Mouse (Mus musculus) lung, postnatal 0 days (tissue): ENCODE measurements around the gene Depdc5. TPM values are rescaled to one million over a fixed set of nuclear protein-coding genes. Genes with fewer than 3 reads are reported as not detected.

ENCODE experiments used
- ATAC-seq: fragments of 200-750 bp; cut with Nextera tagmentation; 2 replicates; pipeline ENCODE4 v1.8.0; 2017; ENCODE audit warnings: moderate library complexity
- DNase-seq: peaks from one replicate; pipeline ENCODE4 v3.0.0-alpha.2; 2016; ENCODE audit warnings: low spot score
- H3K27ac ChIP-seq: fragments of 300-500 bp; sonication (generic); 2 replicates; pipeline ENCODE4 v1.5.1; 2014; ENCODE audit warnings: antibody characterized with exemption, mild to moderate bottlenecking, low read length, mixed read lengths
- H3K27me3 ChIP-seq: fragments of 300-500 bp; sonication (generic); replicated peaks from 2 replicates; pipeline ENCODE4 v1.6.1; 2014; ENCODE audit warnings: low read length, mixed read lengths; ENCODE audit not compliant: insufficient read depth
- H3K36me3 ChIP-seq: fragments of 300-500 bp; sonication (generic); 2 replicates; pipeline ENCODE4 v1.6.1; 2014; ENCODE audit warnings: low read length, mixed read lengths; ENCODE audit not compliant: insufficient read depth
- H3K4me1 ChIP-seq: fragments of 300-500 bp; sonication (generic); 2 replicates; pipeline ENCODE4 v1.6.1; 2014; ENCODE audit warnings: antibody characterized with exemption, low read depth, low read length, mixed read lengths; ENCODE audit not compliant: insufficient read depth
- H3K4me2 ChIP-seq: fragments of 300-500 bp; sonication (generic); replicated peaks from 2 replicates; pipeline ENCODE4 v1.6.1; 2014; ENCODE audit warnings: low read depth, mild to moderate bottlenecking, low read length, moderate library complexity, mixed read lengths
- H3K4me3 ChIP-seq: fragments of 300-500 bp; sonication (generic); 2 replicates; pipeline ENCODE4 v1.5.1; 2014; ENCODE audit warnings: low read depth, low read length
- H3K9ac ChIP-seq: fragments of 300-500 bp; sonication (generic); replicated peaks from 2 replicates; pipeline ENCODE4 v1.6.1; 2014; ENCODE audit warnings: low read depth, mild to moderate bottlenecking
- H3K9me3 ChIP-seq: fragments of 300-500 bp; sonication (generic); 2 replicates; pipeline ENCODE4 v1.6.1; 2016; ENCODE audit warnings: low read length, mixed read lengths
- CTCF ChIP-seq: IDR thresholded peaks from 2 replicates; pipeline ENCODE4 v1.5.1; 2016; ENCODE audit warnings: antibody characterized with exemption, mild to moderate bottlenecking
- EP300 ChIP-seq: IDR thresholded peaks from 2 replicates; pipeline ENCODE4 v1.6.1; 2016; ENCODE audit warnings: antibody characterized with exemption, mild to moderate bottlenecking, control low read depth
- WGBS: fragments of 180-500 bp; shearing (Covaris S2); extraction: QIAGEN DNeasy Blood & Tissue Kit; methylation state at CpG from one replicate; pipeline ENCODE4 v1.1.7; 2014; 5-methylcytosine and 5-hydroxymethylcytosine counted together
- polyA plus RNA-seq: library from polyadenylated mRNA; unstranded; fragments of >200 nt; fragmentation: Nextera tagmentation; extraction: Ambion mirVana; gene quantifications from 2 replicates; pipeline ENCODE4 v1.2.1, GENCODE M21; 2015

The Depdc5 gene
- polyA plus RNA-seq, 1 experiment from 2014 or later: 7.3 TPM

- peaks cover 43% of the 10 kb centered on the region for H3K36me3 ChIP-seq
- ATAC-seq: no peak
- H3K4me1 ChIP-seq: no peaks in the 10 kb centered on the region
- no peak overlapping the region for H3K4me3 ChIP-seq
- H3K4me2 ChIP-seq: no peak overlapping the region
- DNase-seq: peak; percentile 6
- 64% methylated on average over 2 of the region's 2 CpGs for WGBS
- H3K9me3 ChIP-seq: no peaks in the 10 kb centered on the region
- no peak overlapping the region for H3K9ac ChIP-seq
- H3K27me3 ChIP-seq: no peaks in the 10 kb centered on the region
- TF ChIP-seq EP300: no peak
- H3K27ac ChIP-seq: no peak overlapping the region
Observed at GRCm38 (mm10) chr5:32930761-32931160, 67.3 kb downstream of the Depdc5 start.

- no peaks in the 10 kb centered on the region for H3K4me1 ChIP-seq
- peak; percentile 9 for DNase-seq
- H3K27ac ChIP-seq: no peak overlapping the region
- H3K4me3 ChIP-seq: no peak overlapping the region
- no peak overlapping the region for H3K9ac ChIP-seq
- H3K4me2 ChIP-seq: no peak overlapping the region
- peaks cover 40% of the 10 kb centered on the region; the same call in 1 of the 2 replicates for H3K36me3 ChIP-seq
- no peaks in the 10 kb centered on the region for H3K27me3 ChIP-seq
- H3K9me3 ChIP-seq: no peaks in the 10 kb centered on the region
- 59% methylated on average over 2 of the region's 2 CpGs for WGBS
- ATAC-seq: no peak
- TF ChIP-seq EP300: no peak
- TF ChIP-seq CTCF: peak; percentile 59
Observed at GRCm38 (mm10) chr5:32934654-32935053, 71.2 kb downstream of the Depdc5 start.

DNA sequence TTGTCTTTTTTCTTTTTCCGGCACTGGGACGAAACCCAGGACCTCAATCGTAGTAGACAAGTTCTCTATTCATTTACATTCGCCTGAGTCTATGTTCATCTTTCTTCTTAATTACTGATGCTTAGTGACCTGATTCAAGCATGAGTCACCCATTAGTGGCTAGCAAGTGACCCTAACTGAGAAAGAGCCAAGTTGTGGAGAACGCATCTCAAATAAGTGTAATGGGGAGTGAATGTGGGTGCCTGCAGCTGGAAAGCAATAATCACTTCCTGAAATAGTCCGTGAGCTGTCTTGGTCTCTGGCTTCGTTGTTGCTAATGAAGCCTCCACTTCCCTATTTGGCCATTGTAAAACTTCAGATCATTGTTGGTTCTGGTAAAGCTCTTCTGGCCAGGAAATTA, 77.1 kb downstream of the Depdc5 start:
- no peaks in the 10 kb centered on the region for H3K4me1 ChIP-seq
- 93% methylated on average over 7 of the region's 7 CpGs for WGBS
- no peak for TF ChIP-seq EP300
- TF ChIP-seq CTCF: no peak
- H3K4me3 ChIP-seq: no peak overlapping the region
- ATAC-seq (no peak), DNase-seq (no peak)
- peaks cover 35% of the 10 kb centered on the region; the same call in 1 of the 2 replicates for H3K36me3 ChIP-seq
- H3K9ac ChIP-seq: no peak overlapping the region
- H3K4me2 ChIP-seq: no peak overlapping the region
- H3K27ac ChIP-seq: no peak overlapping the region
- H3K27me3 ChIP-seq: no peaks in the 10 kb centered on the region
- H3K9me3 ChIP-seq: no peaks in the 10 kb centered on the region

DNA sequence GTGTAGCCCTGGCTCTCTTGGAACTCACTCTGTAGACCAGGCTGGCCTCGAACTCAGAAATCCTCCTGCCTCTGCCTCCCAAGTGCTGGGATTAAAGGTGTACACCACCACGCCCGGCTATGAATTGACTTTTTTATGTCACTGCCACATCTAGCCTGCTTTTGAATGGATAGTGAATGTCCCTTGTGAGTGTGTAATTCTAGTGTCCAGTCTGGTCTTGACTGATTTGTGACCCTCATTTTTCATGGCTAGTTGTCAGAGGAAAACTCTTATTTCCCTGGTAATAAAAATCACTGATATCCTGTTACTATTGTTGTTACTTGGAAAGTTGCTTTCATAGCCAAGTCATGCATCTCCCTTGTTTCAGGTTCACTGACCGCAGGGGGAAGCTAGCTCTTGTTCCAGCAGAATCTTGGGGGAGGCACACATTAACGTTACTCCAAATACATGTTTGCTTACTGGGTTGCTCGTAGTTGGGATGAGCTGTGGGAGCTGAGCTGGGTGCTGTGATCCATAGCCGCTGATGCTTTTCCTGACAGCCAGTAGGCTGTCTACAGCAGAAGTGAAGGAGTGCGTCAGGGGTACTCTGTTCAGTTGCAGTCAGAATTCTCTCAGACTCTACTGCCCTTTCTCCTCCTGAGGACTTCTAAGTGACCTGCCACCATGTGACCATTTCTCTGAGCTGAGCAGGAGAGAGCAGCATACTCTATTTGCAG, 77.9 kb downstream of the Depdc5 start:
- Histone ChIP-seq H3K4me3 (no peak overlapping the region), H3K27me3 (no peaks in the 10 kb centered on the region), H3K9ac (no peak overlapping the region), H3K9me3 (no peaks in the 10 kb centered on the region), H3K27ac (no peak overlapping the region), H3K4me1 (no peaks in the 10 kb centered on the region), H3K4me2 (no peak overlapping the region), H3K36me3 (peaks cover 33% of the 10 kb centered on the region; the same call in 1 of the 2 replicates)
- DNase-seq (no peak), ATAC-seq (no peak)
- WGBS: 94% methylated on average over 8 of the region's 8 CpGs
- no peak for TF ChIP-seq CTCF
- no peak for TF ChIP-seq EP300

GRCm38 (mm10) chr5:32950077-32950476, 86.6 kb downstream of the Depdc5 start:
- WGBS: 96% methylated on average over 6 of the region's 6 CpGs
- Histone ChIP-seq H3K4me1 (no peaks in the 10 kb centered on the region), H3K27ac (no peak overlapping the region), H3K27me3 (no peaks in the 10 kb centered on the region), H3K4me3 (no peak overlapping the region), H3K9ac (no peak overlapping the region), H3K36me3 (peaks cover 5% of the 10 kb centered on the region; the same call in 1 of the 2 replicates), H3K9me3 (no peaks in the 10 kb centered on the region), H3K4me2 (no peak overlapping the region)
- ATAC-seq (no peak), DNase-seq (no peak)
- TF ChIP-seq CTCF (no peak), EP300 (no peak)

GRCm38 (mm10) chr5:32950702-32951274, 87.3 kb downstream of the Depdc5 start:
- Histone ChIP-seq H3K36me3 (no peaks in the 10 kb centered on the region; the same call in 1 of the 2 replicates), H3K27ac (no peak overlapping the region), H3K9me3 (no peaks in the 10 kb centered on the region), H3K4me3 (no peak overlapping the region), H3K4me1 (no peaks in the 10 kb centered on the region), H3K27me3 (no peaks in the 10 kb centered on the region), H3K9ac (no peak overlapping the region), H3K4me2 (no peak overlapping the region)
- TF ChIP-seq EP300: no peak
- TF ChIP-seq CTCF: no peak
- DNase-seq: no peak
- ATAC-seq: no peak
- WGBS: 53% methylated on average over 3 of the region's 3 CpGs
